Mouse (Mus musculus): Measurements from ENCODE around the gene Zbtb49. TPM values are rescaled to one million over a fixed set of nuclear protein-coding genes. Genes with fewer than 3 reads are reported as not detected.

Zbtb49 gene
- polyA plus RNA-seq, 1 experiment from 2014 or later: 3.6 TPM

- Histone ChIP-seq H3K27ac (ENCODE audit: low read depth, low read length) (no peak overlapping the region; the same call in 1 of the 2 replicates), H3K9me3 (ENCODE audit: control insufficient read depth) (no peaks in the 10 kb centered on the region), H3K9ac (ENCODE audit: low read depth, low read length) (no peak overlapping the region), H3K27me3 (replicated peaks; ENCODE audit: control insufficient read depth, insufficient read depth, low read length) (no peaks in the 10 kb centered on the region), H3K4me2 (replicated peaks; ENCODE audit: low read depth) (no peak overlapping the region), H3K36me3 (ENCODE audit: control insufficient read depth, insufficient read depth) (peaks cover 19% of the 10 kb centered on the region), H3K4me1 (replicated peaks; ENCODE audit: control insufficient read depth, insufficient read depth, low read length) (no peaks in the 10 kb centered on the region), H3K4me3 (ENCODE audit: low read depth, low read length) (no peak overlapping the region)
- ATAC-seq: no peak
- WGBS: 95% methylated on average over 2 of the region's 2 CpGs
- TF ChIP-seq CTCF (IDR thresholded peaks at IDR 0.05; ENCODE audit: low read depth): peak; percentile 40
Measured at GRCm38 (mm10) chr5:38236627-38237026, 16.4 kb upstream of the Zbtb49 start.

- Histone ChIP-seq H3K9me3 (ENCODE audit: control insufficient read depth) (no peaks in the 10 kb centered on the region), H3K4me2 (replicated peaks; ENCODE audit: low read depth) (no peak overlapping the region), H3K36me3 (ENCODE audit: control insufficient read depth, insufficient read depth) (peaks cover 27% of the 10 kb centered on the region), H3K27me3 (replicated peaks; ENCODE audit: control insufficient read depth, insufficient read depth, low read length) (no peaks in the 10 kb centered on the region), H3K27ac (ENCODE audit: low read depth, low read length) (no peak overlapping the region), H3K9ac (ENCODE audit: low read depth, low read length) (no peak overlapping the region), H3K4me3 (ENCODE audit: low read depth, low read length) (no peak overlapping the region), H3K4me1 (replicated peaks; ENCODE audit: control insufficient read depth, insufficient read depth, low read length) (no peaks in the 10 kb centered on the region)
- no peak for ATAC-seq
- 68% methylated on average over 4 of the region's 4 CpGs for WGBS
- TF ChIP-seq CTCF (IDR thresholded peaks at IDR 0.05; ENCODE audit: low read depth): peak; percentile 74
Measured at GRCm38 (mm10) chr5:38235422-38235821, 15.2 kb upstream of the Zbtb49 start.

DNA sequence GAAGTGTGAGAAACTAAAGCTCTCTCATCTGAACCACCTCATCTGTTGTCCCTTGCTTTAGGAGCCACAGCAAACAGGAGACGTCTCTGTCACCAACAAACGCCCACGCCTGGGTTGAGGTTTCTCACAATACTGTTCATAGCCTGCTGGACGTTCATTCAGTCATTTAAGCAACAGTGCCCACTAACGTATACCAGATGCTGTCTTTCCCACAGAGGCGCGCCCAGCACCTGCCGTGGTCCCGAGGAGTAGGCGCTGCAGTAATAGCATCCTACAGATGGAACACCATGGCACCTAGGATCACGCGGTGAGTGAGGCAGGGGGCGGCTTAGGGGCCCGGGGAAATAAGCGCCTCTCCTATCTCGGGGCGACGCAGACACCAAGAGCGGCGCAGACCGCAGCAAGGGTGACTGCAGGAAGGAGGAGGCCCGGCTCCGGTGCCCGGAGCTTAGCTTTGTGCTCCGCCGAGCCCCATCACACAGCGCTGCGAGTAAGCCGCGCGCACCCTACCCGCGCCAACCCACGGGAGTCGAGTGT lies 418 bp downstream of the Zbtb49 start:
- peak overlapping the region; percentile 95 for H3K4me2 ChIP-seq (replicated peaks; ENCODE audit: low read depth)
- H3K36me3 ChIP-seq (ENCODE audit: control insufficient read depth, insufficient read depth): peaks cover 14% of the 10 kb centered on the region; the same call in 1 of the 2 replicates
- H3K9me3 ChIP-seq (ENCODE audit: control insufficient read depth): no peaks in the 10 kb centered on the region
- H3K9ac ChIP-seq (ENCODE audit: low read depth, low read length): peak overlapping the region; percentile 74
- TF ChIP-seq CTCF (IDR thresholded peaks at IDR 0.05; ENCODE audit: low read depth): no peak
- no peak for ATAC-seq
- WGBS: 1% methylated on average over 35 of the region's 35 CpGs
- peak overlapping the region; percentile 93 for H3K4me3 ChIP-seq (ENCODE audit: low read depth, low read length)
- H3K4me1 ChIP-seq (replicated peaks; ENCODE audit: control insufficient read depth, insufficient read depth, low read length): 0 out of 2 replicates have a peak, but pooled peaks cover 10% of the 10 kb centered on the region
- H3K27me3 ChIP-seq (replicated peaks; ENCODE audit: control insufficient read depth, insufficient read depth, low read length): no peaks in the 10 kb centered on the region
- peak overlapping the region; percentile 70 for H3K27ac ChIP-seq (ENCODE audit: low read depth, low read length)

- Histone ChIP-seq H3K4me2 (replicated peaks; ENCODE audit: low read depth) (no peak overlapping the region), H3K27me3 (replicated peaks; ENCODE audit: control insufficient read depth, insufficient read depth, low read length) (no peaks in the 10 kb centered on the region), H3K4me3 (ENCODE audit: low read depth, low read length) (no peak overlapping the region), H3K9me3 (ENCODE audit: control insufficient read depth) (no peaks in the 10 kb centered on the region), H3K9ac (ENCODE audit: low read depth, low read length) (no peak overlapping the region), H3K36me3 (ENCODE audit: control insufficient read depth, insufficient read depth) (peaks cover 54% of the 10 kb centered on the region), H3K4me1 (replicated peaks; ENCODE audit: control insufficient read depth, insufficient read depth, low read length) (no peaks in the 10 kb centered on the region), H3K27ac (ENCODE audit: low read depth, low read length) (no peak overlapping the region)
- 85% methylated on average over 6 of the region's 6 CpGs for WGBS
- no peak for TF ChIP-seq CTCF (IDR thresholded peaks at IDR 0.05; ENCODE audit: low read depth)
- ATAC-seq: no peak
Measured at GRCm38 (mm10) chr5:38213009-38213408, 7.2 kb downstream of the Zbtb49 start.

- no peak for ATAC-seq
- Histone ChIP-seq H3K27ac (ENCODE audit: low read depth, low read length) (no peak overlapping the region), H3K27me3 (replicated peaks; ENCODE audit: control insufficient read depth, insufficient read depth, low read length) (no peaks in the 10 kb centered on the region), H3K36me3 (ENCODE audit: control insufficient read depth, insufficient read depth) (peaks cover 58% of the 10 kb centered on the region), H3K9ac (ENCODE audit: low read depth, low read length) (no peak overlapping the region), H3K4me2 (replicated peaks; ENCODE audit: low read depth) (no peak overlapping the region), H3K4me1 (replicated peaks; ENCODE audit: control insufficient read depth, insufficient read depth, low read length) (no peaks in the 10 kb centered on the region), H3K9me3 (ENCODE audit: control insufficient read depth) (no peaks in the 10 kb centered on the region), H3K4me3 (ENCODE audit: low read depth, low read length) (no peak overlapping the region)
- no peak for TF ChIP-seq CTCF (IDR thresholded peaks at IDR 0.05; ENCODE audit: low read depth)
- 89% methylated on average over 8 of the region's 8 CpGs for WGBS
Measured at GRCm38 (mm10) chr5:38211691-38212090, 8.6 kb downstream of the Zbtb49 start.

DNA sequence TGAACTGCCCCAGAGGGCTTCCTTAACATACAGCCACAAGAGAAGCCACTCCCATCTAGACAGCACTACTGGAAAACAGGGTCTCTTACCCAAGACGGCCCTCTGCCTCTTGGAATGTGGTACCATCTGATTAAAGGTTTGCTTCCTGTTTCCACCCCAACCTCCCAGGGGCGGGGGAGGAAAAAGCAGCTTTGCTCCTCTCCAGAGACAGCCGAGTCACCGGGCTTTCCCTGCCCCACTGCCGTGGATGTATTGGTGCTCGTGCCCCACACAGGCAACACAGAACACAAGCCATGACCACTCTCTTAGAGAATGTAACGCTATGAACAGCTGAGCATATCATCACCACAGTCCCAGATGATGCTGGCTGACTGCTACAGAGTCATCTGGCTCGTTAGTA lies 11.3 kb downstream of the Zbtb49 start:
- H3K9ac ChIP-seq (ENCODE audit: low read depth, low read length): no peak overlapping the region
- ATAC-seq: no peak
- H3K27me3 ChIP-seq (replicated peaks; ENCODE audit: control insufficient read depth, insufficient read depth, low read length): no peaks in the 10 kb centered on the region
- TF ChIP-seq CTCF (IDR thresholded peaks at IDR 0.05; ENCODE audit: low read depth): no peak
- peaks cover 56% of the 10 kb centered on the region for H3K36me3 ChIP-seq (ENCODE audit: control insufficient read depth, insufficient read depth)
- no peak overlapping the region for H3K4me2 ChIP-seq (replicated peaks; ENCODE audit: low read depth)
- no peaks in the 10 kb centered on the region for H3K4me1 ChIP-seq (replicated peaks; ENCODE audit: control insufficient read depth, insufficient read depth, low read length)
- no peaks in the 10 kb centered on the region for H3K9me3 ChIP-seq (ENCODE audit: control insufficient read depth)
- 74% methylated on average over 8 of the region's 8 CpGs for WGBS
- no peak overlapping the region for H3K27ac ChIP-seq (ENCODE audit: low read depth, low read length)
- no peak overlapping the region for H3K4me3 ChIP-seq (ENCODE audit: low read depth, low read length)
